Mouse (Mus musculus) kidney, postnatal 0 days (tissue): Measurements from ENCODE around the gene Dmrtc2. TPM values are rescaled to one million over a fixed set of nuclear protein-coding genes. Genes with fewer than 3 reads are reported as not detected.

Experiments
- ATAC-seq: fragments of 200-750 bp; cut with Nextera tagmentation; replicated peaks from 2 replicates; pipeline ENCODE4 v1.8.0; 2017; ENCODE audit warnings: low read depth, moderate number of reproducible peaks, moderate TSS enrichment, moderate library complexity; ENCODE audit not compliant: low FRiP score
- DNase-seq: peaks from one replicate; pipeline ENCODE4 v3.0.0-alpha.2; 2016; ENCODE audit warnings: low spot score
- H3K27ac ChIP-seq: fragments of 300-500 bp; sonication (generic); 2 replicates; pipeline ENCODE4 v1.5.1; 2014; ENCODE audit warnings: mild to moderate bottlenecking
- H3K27me3 ChIP-seq: fragments of 300-500 bp; sonication (generic); 2 replicates; pipeline ENCODE4 v1.6.1; 2014; ENCODE audit warnings: low read length, mixed read lengths; ENCODE audit not compliant: insufficient read depth
- H3K36me3 ChIP-seq: fragments of 300-500 bp; sonication (generic); 2 replicates; pipeline ENCODE4 v1.6.1; 2014; ENCODE audit warnings: low read length, mixed read lengths; ENCODE audit not compliant: insufficient read depth
- H3K4me1 ChIP-seq: fragments of 300-500 bp; sonication (generic); replicated peaks from 2 replicates; pipeline ENCODE4 v1.6.1; 2014; ENCODE audit warnings: antibody characterized with exemption, low read length, mixed read lengths; ENCODE audit not compliant: insufficient read depth
- H3K4me2 ChIP-seq: fragments of 300-500 bp; sonication (generic); 2 replicates; pipeline ENCODE4 v1.6.1; 2014; ENCODE audit warnings: mild to moderate bottlenecking, low read length, moderate library complexity, mixed read lengths
- H3K4me3 ChIP-seq: fragments of 300-500 bp; sonication (generic); replicated peaks from 2 replicates; pipeline ENCODE4 v1.5.1; 2014; ENCODE audit warnings: low read depth, low read length
- H3K9ac ChIP-seq: fragments of 300-500 bp; sonication (generic); 2 replicates; pipeline ENCODE4 v1.6.1; 2014; ENCODE audit warnings: low read depth, low read length
- H3K9me3 ChIP-seq: fragments of 300-500 bp; sonication (generic); replicated peaks from 2 replicates; pipeline ENCODE4 v1.6.1; 2016; ENCODE audit warnings: low read length, inconsistent platforms, mixed read lengths
- CTCF ChIP-seq: IDR thresholded peaks from 2 replicates; pipeline ENCODE4 v1.5.1; 2016; ENCODE audit warnings: antibody characterized with exemption, low read depth, mild to moderate bottlenecking, moderate library complexity
- WGBS: fragments of 180-500 bp; shearing (Covaris S2); extraction: QIAGEN DNeasy Blood & Tissue Kit; methylation state at CpG from one replicate; pipeline ENCODE4 v1.1.7; 2014; 5-methylcytosine and 5-hydroxymethylcytosine counted together
- polyA plus RNA-seq: library from polyadenylated mRNA; unstranded; fragments of >200 nt; fragmentation: Nextera tagmentation; extraction: Ambion mirVana; gene quantifications from 2 replicates; pipeline ENCODE4 v1.2.1, GENCODE M21; 2015

Dmrtc2 gene
- polyA plus RNA-seq, 1 experiment from 2014 or later: 0.12 TPM

GRCm38 (mm10) chr7:24882416-24883199 is 12.8 kb downstream of the Dmrtc2 start:
- H3K4me1 ChIP-seq: peaks cover 15% of the 10 kb centered on the region; the same call in 1 of the 2 replicates
- no peak overlapping the region for H3K9ac ChIP-seq
- TF ChIP-seq CTCF: no peak
- H3K36me3 ChIP-seq: peaks cover 9% of the 10 kb centered on the region; the same call in 1 of the 2 replicates
- H3K4me2 ChIP-seq: no peak overlapping the region
- no peaks in the 10 kb centered on the region for H3K27me3 ChIP-seq
- DNase-seq (no peak), ATAC-seq (no peak)
- no peak overlapping the region for H3K27ac ChIP-seq
- H3K4me3 ChIP-seq: no peak overlapping the region
- no peaks in the 10 kb centered on the region for H3K9me3 ChIP-seq
- 93% methylated on average over 9 of the region's 9 CpGs for WGBS

DNA sequence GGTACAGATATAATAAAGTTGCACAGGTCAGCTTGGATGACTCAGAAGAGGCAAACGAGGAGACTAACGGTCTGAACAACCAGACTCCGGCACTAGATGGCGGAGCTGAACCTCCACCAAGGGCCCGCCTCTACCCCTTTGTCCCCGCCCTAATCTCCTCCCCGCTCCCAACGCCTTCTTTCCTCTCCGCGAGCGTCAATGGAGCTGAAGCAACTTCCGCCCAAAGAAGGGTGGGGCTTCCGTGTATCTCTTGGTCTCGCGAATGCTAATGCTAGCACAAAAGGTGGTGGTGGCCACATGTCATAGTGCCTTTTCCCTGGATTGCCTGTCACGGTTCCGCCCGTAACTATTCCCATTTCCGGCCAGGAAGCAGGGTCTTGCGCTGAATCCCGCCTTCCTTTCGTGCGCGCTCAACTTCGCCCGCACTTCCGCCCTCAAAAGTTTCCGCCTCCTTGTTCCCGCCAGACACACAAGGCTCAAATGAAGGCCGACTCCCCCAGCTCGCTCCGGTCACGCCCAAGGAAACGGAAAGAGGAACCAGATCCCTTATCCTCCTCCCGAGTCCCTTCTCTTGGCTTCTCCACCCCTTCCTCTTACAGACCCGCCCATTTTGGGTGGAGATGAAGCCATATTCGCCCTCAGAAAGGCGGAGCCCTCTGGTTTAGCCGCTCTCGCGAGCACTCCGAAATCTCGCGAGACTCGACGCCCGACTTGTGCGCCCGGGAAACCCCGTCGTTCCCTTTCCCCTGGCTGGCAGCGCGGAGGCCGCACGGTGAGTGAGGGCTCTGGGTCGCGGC is 14.2 kb downstream of the Dmrtc2 start, which contains the start of gene Rps19:
Rps19 (plus strand) TSS at position 476 of the 797 bp plus-strand sequence.
- WGBS: under 1% methylated on average over 57 of the region's 57 CpGs
- Histone ChIP-seq H3K4me2 (peak within 1 kb of the TSS; percentile 83), H3K27me3 (no peaks in the 10 kb centered on the region), H3K9ac (peak within 1 kb of the TSS; percentile 100), H3K27ac (peak within 1 kb of the TSS; percentile 89), H3K36me3 (peaks cover 21% of the 10 kb centered on the region; the same call in 1 of the 2 replicates), H3K4me3 (peak within 1 kb of the TSS; percentile 99), H3K4me1 (peaks cover 15% of the 10 kb centered on the region; the same call in 1 of the 2 replicates), H3K9me3 (no peaks in the 10 kb centered on the region)
- peak; percentile 100 for DNase-seq
- ATAC-seq: peak; percentile 93
- TF ChIP-seq CTCF: peak; percentile 71

DNA sequence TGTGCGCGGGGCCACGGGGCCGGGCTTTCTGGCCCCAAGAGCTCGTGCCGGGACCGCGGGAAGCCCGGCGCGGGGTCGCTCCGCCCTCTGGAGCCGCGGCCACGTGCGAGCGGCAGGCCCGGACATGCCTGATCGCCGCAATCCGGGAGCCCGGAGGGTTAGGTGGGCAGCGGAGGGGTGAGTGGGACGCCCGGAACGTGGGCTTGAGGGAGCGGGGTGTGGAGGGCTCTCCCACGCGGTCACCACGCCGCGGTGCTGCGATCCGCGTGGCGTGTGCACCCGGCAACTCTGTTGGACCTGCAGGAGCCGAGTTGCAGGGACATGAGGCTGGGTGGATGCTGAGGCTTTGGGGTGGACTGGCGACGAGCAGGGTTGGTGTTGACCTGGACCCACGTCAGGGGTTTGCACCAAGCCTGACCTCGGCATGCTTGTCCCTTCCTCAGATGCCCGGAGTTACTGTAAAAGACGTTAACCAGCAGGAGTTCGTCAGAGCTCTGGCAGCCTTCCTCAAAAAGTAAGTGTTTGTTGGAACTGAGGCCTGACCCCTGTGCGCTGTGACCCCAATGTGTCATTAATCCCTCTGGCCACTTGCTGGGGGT is 14.9 kb downstream of the Dmrtc2 start:
- Histone ChIP-seq H3K4me1 (peaks cover 15% of the 10 kb centered on the region; the same call in 1 of the 2 replicates), H3K36me3 (peaks cover 28% of the 10 kb centered on the region; the same call in 1 of the 2 replicates), H3K27ac (peak overlapping the region; percentile 89), H3K4me2 (peak overlapping the region; percentile 83), H3K4me3 (peak overlapping the region; percentile 99), H3K27me3 (no peaks in the 10 kb centered on the region), H3K9me3 (no peaks in the 10 kb centered on the region), H3K9ac (peak overlapping the region; percentile 100)
- peak; percentile 58 for DNase-seq
- WGBS: 0% methylated on average over 47 of the region's 47 CpGs
- peak; percentile 2; the same call in 1 of the 2 replicates for ATAC-seq
- no peak for TF ChIP-seq CTCF

- H3K4me1 ChIP-seq: peaks cover 12% of the 10 kb centered on the region; the same call in 1 of the 2 replicates
- WGBS: 20% methylated on average over 12 of the region's 12 CpGs
- H3K4me3 ChIP-seq: peak overlapping the region; percentile 99
- DNase-seq (no peak), ATAC-seq (no peak)
- H3K36me3 ChIP-seq: peaks cover 33% of the 10 kb centered on the region; the same call in 1 of the 2 replicates
- H3K9me3 ChIP-seq: no peaks in the 10 kb centered on the region
- no peaks in the 10 kb centered on the region for H3K27me3 ChIP-seq
- peak overlapping the region; percentile 100 for H3K9ac ChIP-seq
- H3K4me2 ChIP-seq: peak overlapping the region; percentile 83
- no peak for TF ChIP-seq CTCF
- H3K27ac ChIP-seq: peak overlapping the region; percentile 89
Observed at GRCm38 (mm10) chr7:24885468-24886307, 15.8 kb downstream of the Dmrtc2 start.

GRCm38 (mm10) chr7:24886308-24886633 is 16.4 kb downstream of the Dmrtc2 start:
- ATAC-seq: no peak

More at GRCm38 (mm10) chr7:24886308-24886633, 16.4 kb downstream of the Dmrtc2 start:
- Histone ChIP-seq H3K9ac (peak overlapping the region; percentile 100; the same call in 1 of the 2 replicates), H3K9me3 (no peaks in the 10 kb centered on the region), H3K27me3 (no peaks in the 10 kb centered on the region), H3K4me3 (peak overlapping the region; percentile 99), H3K4me1 (peaks cover 12% of the 10 kb centered on the region; the same call in 1 of the 2 replicates), H3K27ac (no peak overlapping the region; the same call in none of the 2 replicates), H3K36me3 (peaks cover 33% of the 10 kb centered on the region; the same call in 1 of the 2 replicates), H3K4me2 (peak overlapping the region; percentile 83)
- WGBS: 37% methylated on average over 4 of the region's 4 CpGs
- peak; percentile 4 for DNase-seq
- TF ChIP-seq CTCF: no peak
